Mouse (Mus musculus): ENCODE measurements at regions not wholly inside any gene's neighbourhood (a gene's known extent, or its start where the extent isn't known, plus 50 kb on each side); places are given as distances from the start of the nearest gene placed in this dataset.

DNA sequence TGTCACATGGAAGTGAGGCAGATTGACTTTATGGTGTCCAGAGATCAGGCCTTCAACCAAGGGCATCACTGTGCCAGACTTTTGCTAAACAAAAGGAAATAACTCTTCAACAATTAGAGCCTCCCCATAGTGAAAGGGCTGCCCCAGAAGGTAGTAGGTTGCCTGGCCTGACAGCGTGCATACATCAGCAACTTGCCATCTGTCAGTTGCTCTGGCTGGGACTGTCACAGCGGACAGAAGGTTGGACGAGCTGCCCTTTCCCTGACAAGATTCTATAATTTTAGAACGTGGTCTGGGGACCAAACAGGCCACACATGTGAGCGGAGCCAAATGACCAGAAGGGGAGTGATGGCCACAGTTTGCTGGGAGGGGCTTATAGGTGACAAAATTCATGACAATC is 119.7 kb upstream of the Rpl38 start:
- no peak for DNase-seq

DNA sequence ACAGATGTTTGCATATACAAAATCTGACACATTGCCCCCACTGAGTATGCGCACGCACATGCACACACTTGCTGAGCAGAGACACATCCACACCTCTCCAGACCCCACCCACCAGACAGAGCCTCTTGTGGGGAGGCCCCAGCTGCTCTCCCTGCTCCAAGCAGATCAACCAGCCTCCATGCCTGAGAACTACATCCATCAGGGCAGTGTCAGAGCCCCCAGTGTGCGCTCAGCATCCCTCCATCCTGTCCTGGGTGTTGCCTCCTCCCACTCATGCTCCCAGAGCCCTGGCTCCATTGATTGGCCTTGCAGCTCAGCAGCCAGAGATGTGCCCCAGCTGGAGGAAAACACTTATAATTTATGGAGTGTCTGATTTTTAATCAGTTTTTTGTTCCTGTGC is 124.1 kb upstream of the Rpl38 start:
- DNase-seq, result no peak

DNA sequence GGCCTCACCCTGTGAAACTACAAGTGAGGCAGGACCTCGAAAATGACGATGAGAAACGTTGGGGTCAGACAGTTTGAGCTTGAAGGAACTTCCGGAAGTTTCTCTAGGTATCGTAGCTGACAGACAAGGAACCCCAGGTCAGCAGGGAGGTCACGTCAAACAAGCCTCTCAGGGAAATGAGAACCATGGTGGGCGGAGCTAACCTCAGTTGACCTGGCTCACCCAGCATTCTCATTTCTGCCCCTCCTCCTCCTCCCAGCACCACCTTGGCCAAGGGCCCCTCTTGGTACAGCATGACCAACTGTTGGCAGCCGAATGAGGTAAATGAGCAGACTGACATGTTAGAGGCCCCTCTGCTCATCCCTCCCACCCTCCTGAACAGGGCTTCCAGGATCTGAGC is 126.2 kb upstream of the Rpl38 start:
- DNase-seq, result no peak

DNA sequence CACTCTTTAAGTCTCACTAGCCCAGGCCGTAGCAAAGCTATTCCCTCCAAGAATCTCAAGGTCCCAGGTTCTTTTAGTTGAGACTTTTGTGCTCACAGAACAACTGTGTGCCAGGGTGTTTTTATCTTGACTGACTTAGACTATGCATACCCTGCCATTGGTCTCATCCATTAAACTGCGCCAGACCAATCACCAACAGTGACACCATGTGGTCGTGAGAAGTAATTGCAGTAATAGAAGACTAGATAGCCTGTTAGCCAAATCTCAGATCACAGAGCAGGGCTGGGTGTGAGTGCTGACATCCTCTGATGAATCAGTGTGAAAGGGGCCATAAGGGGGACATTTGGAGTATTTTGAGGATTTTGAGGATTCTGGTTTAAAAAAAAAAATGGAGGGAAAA is 127.8 kb upstream of the Rpl38 start:
- no peak for DNase-seq

DNA sequence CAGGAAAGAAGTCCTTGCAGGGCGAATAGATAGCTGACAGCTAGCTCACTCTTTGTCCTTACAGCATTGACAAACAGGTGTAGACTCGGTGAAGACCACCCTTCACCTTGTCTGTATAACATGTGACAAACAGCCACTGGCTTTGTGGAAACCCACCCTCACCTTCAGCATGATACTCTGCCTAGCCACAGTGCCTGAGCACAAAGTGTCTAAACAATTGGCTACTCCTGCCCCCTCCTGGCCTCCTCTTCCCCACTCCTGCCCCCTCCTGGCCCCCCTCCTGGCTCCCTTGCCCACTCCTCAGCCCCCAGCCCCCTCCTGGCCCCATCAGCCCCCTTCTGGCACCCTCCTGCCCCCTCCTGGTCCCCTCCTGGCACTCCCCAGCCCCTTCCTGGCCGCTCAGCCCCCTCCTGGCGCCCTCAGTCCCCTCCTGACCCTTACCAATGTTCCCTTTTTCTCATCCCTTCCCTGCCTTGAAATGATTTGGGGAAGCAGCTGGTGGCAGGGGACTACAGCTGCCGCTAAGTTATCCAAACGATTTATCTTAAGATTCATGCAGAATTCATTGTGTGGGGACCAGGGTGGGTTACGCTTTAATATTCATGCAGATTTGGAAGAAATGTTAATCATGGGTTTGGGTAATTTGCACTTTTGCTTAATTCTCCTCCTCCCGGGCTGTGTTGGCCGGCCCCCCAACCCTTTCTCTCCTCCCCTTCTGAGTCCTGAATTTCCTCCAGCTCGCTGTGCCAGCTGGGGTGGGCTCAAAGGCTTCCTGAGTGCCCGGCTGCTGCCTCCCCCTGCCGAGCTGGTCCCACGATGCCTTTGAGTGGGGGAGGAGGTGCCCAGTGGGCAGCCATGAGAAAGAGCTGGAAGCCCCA is 131.5 kb upstream of the Rpl38 start:
- no peak for DNase-seq

DNA sequence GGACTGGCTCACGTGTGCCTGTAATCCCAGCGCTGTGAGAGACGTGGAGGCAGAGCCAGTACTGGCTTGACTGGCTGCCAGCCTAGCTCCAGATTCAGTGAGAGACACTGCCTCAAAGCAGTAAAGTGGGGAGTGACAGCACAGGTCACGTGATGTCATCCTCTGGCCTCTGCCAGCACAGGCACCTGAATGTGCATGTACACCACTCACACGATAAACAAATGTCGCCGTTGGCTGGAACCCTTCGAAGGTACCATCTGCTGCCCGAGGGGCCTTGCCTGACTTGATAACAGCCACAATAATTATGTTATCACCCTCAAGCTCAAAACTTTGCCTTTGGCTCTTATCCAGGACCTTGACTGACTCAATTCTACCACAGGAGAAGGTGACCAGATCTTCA is 132.4 kb upstream of the Rpl38 start:
- DNase-seq, result no peak

DNA sequence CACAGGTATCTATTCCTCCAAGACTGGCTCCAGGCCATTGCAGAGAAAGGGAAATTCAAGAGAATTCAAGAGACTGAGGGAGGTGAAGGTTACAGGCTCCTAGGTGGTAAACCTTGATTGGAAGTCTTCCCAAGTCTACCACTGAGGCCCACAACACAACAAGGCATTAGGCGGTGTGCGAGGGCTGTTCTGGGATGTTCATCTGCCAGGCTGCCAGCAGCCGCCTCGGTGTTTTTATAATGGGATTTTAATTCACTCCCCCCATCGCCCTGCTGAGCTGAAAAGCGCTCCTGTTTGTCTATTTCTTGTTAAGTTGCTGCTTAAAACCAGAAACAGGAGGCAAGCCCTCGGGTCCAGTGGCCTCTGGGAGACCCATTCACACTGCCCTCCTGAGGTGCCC is 133.9 kb upstream of the Rpl38 start:
- no peak for DNase-seq

DNA sequence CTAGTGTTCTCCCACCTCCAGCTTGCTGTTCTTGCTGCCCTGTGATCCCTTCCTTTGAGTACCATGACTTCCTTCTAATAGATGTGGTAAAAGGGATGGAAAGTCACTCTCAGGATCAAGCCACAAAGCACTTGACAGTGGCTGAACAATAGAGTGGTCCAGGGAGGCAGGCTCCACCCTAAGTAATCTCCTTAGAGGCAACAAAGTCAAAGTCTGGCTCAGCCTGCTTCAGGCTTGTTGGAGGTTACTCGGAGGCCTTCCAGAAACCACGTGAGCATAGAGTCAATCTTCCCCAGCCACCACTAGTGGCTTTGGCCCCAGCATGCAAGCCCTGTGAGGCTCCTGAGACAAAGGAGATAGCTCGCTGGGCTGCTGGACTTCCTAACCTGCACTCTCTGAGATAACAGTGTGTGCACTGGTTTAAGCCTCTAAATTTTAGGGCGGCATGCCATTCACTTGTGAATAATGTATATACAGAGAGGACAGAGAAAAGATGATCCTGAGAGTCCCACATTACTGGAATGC is 137.0 kb upstream of the Rpl38 start:
- no peak for DNase-seq

DNA sequence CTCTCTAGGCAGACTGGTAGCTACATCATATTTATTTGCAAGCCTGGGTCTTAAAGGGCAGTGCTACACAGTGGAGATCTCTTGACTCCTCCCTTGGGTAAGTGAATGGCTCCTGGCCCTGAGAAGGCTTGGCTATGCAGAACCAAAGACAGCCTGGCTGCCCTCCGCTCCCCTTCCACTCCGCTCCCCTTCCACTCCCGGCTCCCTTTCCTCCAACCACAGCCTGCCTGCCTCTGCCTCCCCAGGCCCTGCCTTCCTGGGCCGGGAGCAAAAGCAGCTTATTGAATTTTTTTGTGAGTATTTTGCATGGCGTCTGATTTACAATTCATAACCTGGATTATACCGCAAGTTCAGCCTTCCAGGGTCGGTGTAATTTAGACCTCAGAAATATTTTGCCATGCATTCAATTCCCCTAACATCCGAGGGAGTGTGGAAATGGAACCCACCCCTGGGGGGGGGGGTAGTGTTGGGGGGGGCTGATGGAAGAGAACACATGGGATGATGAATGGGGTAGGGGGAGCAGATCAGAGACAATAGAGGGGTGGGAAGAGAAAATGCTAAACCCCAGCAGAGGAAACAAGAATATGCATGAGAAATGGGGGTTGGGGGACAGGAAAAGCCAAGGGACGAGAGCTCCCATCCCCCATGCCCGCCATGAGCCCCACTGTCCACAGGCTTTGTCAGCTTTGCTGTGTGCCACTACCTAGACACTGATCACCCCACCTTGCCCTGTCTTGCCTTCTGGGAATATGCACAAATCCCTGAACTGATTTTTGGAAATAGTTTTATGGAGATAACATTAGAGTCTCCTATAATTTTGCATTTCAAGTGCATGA is 139.2 kb upstream of the Rpl38 start:
- DNase-seq, result no peak

DNA sequence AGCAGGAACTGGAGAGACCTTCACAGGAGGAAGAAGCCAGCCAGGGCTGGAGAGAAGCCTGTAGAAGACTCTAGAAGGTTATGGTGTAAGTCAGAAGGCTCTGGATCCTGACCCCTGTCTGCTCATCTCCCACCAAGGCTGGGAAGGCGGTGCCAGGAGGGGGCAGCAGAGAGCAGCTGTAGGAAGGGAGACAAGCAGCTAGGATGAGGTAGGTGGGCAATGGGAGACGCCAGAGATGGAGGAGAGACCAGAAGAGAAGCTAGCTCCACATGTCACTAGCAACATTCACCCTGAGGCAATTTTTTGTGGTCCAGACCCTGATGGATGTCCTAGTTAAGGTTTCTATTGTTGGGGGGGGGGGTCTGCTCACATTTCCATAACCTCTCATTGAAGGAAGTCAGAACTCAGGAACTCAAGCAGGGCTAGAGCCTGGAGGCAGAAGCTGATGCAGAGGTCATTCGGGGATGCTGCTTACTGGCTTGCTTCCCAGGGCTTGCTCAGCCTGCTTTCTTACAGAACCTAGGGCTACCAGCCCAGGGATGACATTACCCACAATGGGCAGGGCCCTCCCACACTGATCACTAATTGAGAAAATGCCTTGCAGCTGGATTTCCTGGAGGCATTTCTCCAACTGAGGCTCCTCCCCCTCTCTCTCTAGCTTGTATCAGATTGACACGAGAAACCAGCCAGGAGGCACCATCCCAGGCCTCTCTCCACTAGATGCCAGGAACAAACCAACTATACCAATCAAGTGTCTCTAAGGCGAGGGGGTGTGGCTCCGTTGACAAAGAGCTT is 144.7 kb upstream of the Rpl38 start:
- DNase-seq, result peak; percentile 87

DNA sequence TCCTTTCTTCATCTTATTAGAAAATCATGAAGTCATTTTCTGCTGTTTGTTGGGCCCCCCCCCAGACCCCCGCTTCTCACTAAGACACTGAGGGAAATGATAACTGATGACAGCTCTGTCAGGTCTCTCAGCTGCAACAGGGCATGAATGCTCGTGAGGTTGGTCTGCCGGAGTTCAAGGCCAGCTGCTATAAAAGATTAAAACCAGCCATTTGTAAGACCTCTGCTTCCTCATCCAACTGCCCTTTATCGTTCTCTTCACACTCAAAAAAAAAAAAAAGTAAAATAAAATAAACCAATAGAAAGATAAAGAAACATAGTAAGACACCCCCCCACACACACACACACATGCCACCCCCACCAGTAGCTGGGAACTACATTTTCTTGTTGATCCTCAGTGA is 153.0 kb upstream of the Rpl38 start:
- DNase-seq, result no peak

DNA sequence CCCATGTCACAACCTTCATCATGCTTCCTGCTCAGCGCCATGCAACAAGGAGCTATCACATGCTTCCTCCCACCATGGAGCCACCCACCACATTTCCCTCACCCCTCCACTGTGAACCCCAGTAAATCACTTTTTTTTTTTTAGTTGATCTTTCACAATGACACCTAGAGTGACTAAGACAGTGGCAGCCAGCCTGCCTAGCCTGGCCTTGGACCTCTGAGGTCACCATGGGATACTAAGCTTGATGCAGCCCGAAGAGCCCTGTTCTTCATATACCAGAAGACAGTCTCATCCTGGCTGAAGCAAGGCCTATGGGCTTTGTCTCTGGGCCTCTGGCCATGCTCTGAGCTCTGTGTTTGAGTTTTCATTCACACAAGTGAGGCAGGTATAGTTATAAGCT is 154.2 kb upstream of the Rpl38 start:
- DNase-seq, result peak; percentile 56

DNA sequence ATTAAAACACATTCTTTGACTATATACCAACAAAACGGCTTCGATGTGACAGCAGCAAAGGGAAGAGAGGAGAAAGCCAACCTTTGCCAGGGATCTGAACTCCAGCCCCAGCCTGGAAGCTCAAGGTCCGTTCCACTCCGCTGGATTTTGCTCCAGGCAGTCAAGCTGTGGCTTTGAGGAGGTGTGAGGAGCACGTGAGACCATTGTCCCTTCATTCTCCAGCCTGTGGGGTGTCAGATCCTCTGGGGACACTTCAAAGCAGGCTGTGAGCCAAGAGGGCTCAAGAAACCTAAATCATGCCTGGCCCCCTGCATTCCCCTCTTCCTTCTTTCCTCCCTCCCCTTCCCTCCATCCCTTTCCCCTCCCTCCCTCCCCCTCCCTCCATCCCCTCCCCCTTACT is 154.9 kb upstream of the Rpl38 start:
- no peak for DNase-seq

DNA sequence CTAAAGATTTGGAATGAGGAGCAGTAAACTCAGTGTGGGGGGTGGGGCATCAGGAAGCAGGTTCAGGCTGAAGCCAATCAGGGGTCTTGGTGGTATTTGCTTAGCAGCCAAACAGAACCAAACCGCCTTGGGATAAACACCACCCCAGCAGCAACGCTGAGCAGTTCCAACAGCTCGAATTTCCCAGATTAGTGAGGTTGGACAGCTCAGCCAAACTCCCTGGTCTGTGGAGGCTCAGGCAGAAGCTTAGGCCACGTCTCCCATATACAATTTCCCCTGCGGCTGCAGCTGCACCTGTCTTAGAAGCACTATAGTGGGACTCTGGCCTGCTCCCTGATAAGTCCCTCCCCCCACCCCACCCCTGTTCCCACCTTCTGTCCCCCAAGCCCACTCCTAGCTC is 156.3 kb upstream of the Rpl38 start:
- no peak for DNase-seq

DNA sequence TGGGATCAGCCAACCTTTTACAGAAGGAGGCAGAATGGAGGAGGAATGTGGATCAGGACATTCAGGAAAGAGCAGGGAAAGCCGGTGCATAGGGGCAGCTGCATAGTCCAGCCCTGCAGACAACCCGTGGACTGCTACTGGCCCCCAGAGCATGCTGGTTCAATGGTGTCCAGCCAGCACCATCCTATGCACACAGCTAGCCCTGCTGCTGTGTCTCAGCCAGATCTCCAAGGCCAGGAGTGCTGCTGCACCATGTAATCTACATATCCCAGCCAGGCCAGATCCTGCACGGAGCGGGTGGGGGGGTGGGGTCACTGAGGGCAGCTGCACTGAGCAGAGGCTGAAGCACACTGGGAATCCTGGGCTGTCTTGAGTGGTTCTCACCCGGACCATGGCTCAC is 165.8 kb upstream of the Rpl38 start:
- DNase-seq, result no peak

DNA sequence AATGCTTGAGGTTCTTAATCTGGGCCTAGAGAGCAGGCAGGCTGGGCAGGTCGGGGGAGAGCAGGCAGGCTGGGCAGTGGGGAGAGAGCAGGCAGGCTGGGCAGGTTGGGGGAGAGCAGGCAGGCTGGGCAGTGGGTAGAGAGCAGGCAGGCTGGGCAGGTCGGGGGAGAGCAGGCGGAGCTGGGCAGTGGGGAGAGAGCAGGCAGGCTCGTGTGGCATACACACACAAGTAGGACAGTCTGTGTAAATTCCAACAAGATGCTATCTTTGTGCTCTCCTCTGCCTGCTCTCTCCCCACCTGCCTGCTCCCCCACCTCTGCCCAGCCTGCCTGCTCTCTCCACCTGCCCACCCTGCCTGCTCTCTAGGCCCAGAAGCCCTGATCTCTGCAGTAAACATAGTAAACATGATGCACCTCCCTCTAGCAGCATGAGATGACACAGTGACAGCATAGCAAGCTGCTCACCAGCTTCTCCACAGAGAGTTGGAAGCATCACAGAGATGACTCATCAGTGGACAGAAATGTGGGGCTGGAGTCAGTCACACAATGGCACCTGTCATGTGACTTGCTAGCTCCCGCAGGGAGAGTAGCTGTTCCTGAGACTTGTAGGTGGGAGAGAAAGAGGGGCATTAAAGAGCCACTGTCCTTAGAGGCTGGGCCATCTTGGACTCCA is 166.3 kb upstream of the Rpl38 start:
- DNase-seq, result peak; percentile 24

DNA sequence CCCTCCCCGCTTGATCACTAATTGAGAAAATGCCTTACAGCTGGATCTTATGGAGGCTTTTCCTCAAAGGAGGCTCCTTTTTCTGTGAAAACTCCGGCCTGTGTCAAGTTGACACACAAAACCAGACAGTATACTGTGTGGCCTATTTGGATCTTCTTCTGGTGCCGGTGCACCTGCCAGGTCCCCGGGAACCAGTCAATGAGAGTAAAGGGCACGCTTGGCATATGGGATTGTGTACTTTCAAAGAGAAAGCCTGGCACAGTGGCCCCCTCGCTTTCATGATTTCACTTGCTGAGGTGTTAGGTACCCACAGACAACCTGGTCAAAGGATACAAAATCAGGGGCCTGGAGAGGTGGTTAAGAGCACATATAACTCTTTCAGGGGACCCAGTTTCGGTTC is 167.9 kb upstream of the Rpl38 start:
- no peak for DNase-seq

DNA sequence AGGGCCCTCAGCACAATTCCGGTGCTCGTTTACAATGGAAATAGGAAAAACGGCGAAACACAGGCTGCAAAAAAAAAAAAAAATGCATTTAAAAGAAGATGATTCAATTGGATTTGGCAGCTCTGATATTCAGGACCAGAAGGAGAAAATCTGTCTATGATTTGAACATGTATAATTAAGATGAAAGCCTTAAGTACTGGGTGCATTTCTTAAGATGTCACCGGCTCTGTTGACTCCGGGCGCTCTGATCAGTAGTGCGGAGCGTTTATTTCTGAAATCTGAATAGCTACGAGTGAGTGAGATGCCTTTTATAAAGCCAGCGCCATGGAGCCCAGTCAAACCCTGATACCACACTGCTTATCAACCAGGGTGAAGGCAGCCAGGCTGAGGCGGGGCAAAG is 168.7 kb upstream of the Rpl38 start:
- DNase-seq, result no peak

DNA sequence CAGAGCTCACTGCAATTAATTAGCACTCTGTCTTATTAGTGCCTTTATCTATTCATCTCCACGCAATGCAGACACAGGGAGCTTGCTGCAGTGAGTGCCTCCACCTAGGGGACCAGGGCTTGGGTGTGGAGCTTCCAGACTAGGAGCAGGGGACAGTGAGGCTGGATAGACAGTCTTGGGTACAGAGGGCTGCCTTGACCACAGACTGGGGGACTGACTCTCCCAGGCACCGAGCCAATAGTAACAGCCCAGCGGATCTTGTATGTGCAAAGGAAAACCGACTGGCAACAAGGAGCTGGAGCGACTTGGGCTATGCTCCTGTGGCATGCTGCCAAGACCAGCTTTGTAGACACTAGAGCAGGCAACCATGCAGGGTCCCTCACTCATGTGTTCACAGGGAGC is 172.8 kb upstream of the Rpl38 start:
- peak; percentile 13 for DNase-seq

DNA sequence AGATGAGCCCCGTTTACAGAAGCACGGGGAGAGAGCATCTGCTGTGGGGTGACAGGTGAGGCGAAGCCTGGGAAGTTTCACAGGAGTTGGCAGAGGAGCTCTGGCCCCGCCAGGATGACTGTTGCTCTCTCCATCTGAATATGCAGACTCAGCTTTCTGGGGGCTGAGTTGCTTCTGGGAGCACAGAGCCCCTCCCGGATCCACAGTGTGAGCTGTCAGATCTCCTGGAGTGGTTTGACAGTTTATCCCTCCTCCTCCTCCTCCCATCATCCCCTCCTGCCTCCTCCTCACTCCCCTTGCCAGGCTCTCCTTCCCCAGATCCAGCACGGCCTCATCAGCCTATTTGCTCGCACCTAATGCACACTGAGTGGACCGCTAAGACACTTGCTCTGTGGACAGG is 181.9 kb upstream of the Rpl38 start:
- DNase-seq, result no peak

DNA sequence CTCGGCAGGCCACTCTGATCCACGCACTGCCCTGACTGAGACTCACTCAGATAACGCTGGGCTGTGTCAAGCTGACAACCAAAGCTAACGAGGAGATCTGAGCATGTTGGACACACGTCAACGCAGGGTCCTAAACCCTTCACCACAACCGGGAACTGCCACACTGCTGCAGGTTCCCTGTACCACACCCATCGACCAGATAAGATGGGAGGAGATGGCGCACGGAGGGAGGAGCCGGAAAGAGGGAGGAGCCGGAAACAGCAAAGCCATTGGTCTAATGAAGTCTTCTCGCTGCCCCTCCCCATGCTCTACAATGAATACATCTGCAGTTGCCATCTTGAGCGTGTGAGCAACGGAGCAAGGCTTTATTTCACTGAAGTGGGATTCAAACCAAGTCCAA is 182.9 kb upstream of the Rpl38 start:
- no peak for DNase-seq

DNA sequence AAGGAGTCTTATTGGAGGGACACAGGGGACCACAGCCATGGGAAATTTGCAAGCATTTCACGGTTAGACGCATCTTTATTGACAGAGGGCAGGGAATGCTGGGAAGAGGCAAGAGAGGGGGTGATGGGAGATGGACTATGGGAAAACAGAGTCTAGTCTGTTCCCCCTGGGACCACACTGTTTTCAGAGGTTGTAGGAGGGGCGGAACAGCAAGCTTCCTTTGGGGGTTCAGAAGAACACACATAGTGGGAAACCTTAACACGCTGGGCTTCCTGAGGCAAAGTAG is 183.7 kb upstream of the Rpl38 start:
- no peak for DNase-seq

Measured in adrenal gland, postnatal 14 days (tissue).